Mouse (Mus musculus): ENCODE measurements around the gene Gramd1b. TPM values are rescaled to one million over a fixed set of nuclear protein-coding genes. Genes with fewer than 3 reads are reported as not detected.

The Gramd1b gene
- polyA plus RNA-seq, 1 experiment from 2014 or later: 4.9 TPM

GRCm38 (mm10) chr9:40294210-40294609, 237.0 kb downstream of the Gramd1b start:
- no peak for ATAC-seq
- H3K9me3 ChIP-seq (ENCODE audit: control insufficient read depth, low read length): no peaks in the 10 kb centered on the region
- H3K36me3 ChIP-seq (ENCODE audit: control insufficient read depth, insufficient read depth, low read length): no peaks in the 10 kb centered on the region
- no peak overlapping the region for H3K27ac ChIP-seq (ENCODE audit: low read length)
- no peak overlapping the region for H3K4me2 ChIP-seq (ENCODE audit: low read depth, low read length)
- no peak overlapping the region for H3K4me3 ChIP-seq (ENCODE audit: low read length)
- H3K27me3 ChIP-seq (replicated peaks; ENCODE audit: control insufficient read depth, insufficient read depth, low read length): no peaks in the 10 kb centered on the region
- 86% methylated on average over 5 of the region's 5 CpGs for WGBS
- H3K9ac ChIP-seq (ENCODE audit: low read depth, low read length): no peak overlapping the region
- no peaks in the 10 kb centered on the region for H3K4me1 ChIP-seq (ENCODE audit: control insufficient read depth, insufficient read depth, low read length)

- H3K9ac ChIP-seq (ENCODE audit: low read depth, low read length): no peak overlapping the region
- H3K27ac ChIP-seq (ENCODE audit: low read length): no peak overlapping the region
- H3K9me3 ChIP-seq (ENCODE audit: control insufficient read depth, low read length): no peaks in the 10 kb centered on the region
- no peak overlapping the region for H3K4me3 ChIP-seq (ENCODE audit: low read length)
- no peaks in the 10 kb centered on the region for H3K27me3 ChIP-seq (replicated peaks; ENCODE audit: control insufficient read depth, insufficient read depth, low read length)
- H3K4me2 ChIP-seq (ENCODE audit: low read depth, low read length): no peak overlapping the region
- WGBS: 95% methylated on average over 5 of the region's 5 CpGs
- no peaks in the 10 kb centered on the region for H3K36me3 ChIP-seq (ENCODE audit: control insufficient read depth, insufficient read depth, low read length)
- ATAC-seq: no peak
- H3K4me1 ChIP-seq (ENCODE audit: control insufficient read depth, insufficient read depth, low read length): no peaks in the 10 kb centered on the region
Observed at GRCm38 (mm10) chr9:40293740-40294139, 237.4 kb downstream of the Gramd1b start.

DNA sequence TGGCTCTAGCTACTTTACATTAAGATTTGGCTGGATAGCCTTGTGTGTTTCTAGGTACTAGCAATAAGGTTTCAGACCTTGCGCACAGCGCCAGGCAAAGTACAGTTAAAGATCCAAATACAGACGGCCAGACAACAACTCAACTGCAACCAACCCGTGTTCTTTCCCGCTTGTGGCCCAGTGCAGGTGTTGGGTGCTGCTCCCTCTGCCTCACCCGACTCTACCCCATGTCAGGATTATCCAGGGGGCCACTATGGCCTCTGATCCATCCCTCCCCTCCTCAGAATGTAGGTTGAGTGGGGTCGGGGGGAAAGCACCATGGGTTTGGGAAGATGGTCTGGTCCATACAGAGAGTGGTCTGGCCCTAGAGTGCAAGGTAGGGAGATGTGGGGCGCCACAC, 237.9 kb downstream of the Gramd1b start:
- Histone ChIP-seq H3K9ac (ENCODE audit: low read depth, low read length) (no peak overlapping the region), H3K4me2 (ENCODE audit: low read depth, low read length) (no peak overlapping the region), H3K27me3 (replicated peaks; ENCODE audit: control insufficient read depth, insufficient read depth, low read length) (no peaks in the 10 kb centered on the region), H3K36me3 (ENCODE audit: control insufficient read depth, insufficient read depth, low read length) (no peaks in the 10 kb centered on the region), H3K4me1 (ENCODE audit: control insufficient read depth, insufficient read depth, low read length) (no peaks in the 10 kb centered on the region), H3K9me3 (ENCODE audit: control insufficient read depth, low read length) (no peaks in the 10 kb centered on the region), H3K4me3 (ENCODE audit: low read length) (no peak overlapping the region), H3K27ac (ENCODE audit: low read length) (no peak overlapping the region)
- 93% methylated on average over 8 of the region's 8 CpGs for WGBS
- ATAC-seq: no peak

GRCm38 (mm10) chr9:40292475-40292874, 238.7 kb downstream of the Gramd1b start:
- WGBS: 82% methylated on average over 4 of the region's 4 CpGs
- Histone ChIP-seq H3K4me1 (ENCODE audit: control insufficient read depth, insufficient read depth, low read length) (no peaks in the 10 kb centered on the region), H3K4me2 (ENCODE audit: low read depth, low read length) (no peak overlapping the region), H3K4me3 (ENCODE audit: low read length) (no peak overlapping the region), H3K27me3 (replicated peaks; ENCODE audit: control insufficient read depth, insufficient read depth, low read length) (no peaks in the 10 kb centered on the region), H3K27ac (ENCODE audit: low read length) (no peak overlapping the region), H3K9me3 (ENCODE audit: control insufficient read depth, low read length) (no peaks in the 10 kb centered on the region), H3K36me3 (ENCODE audit: control insufficient read depth, insufficient read depth, low read length) (no peaks in the 10 kb centered on the region), H3K9ac (ENCODE audit: low read depth, low read length) (no peak overlapping the region)
- ATAC-seq: no peak

- no peaks in the 10 kb centered on the region for H3K4me1 ChIP-seq (ENCODE audit: control insufficient read depth, insufficient read depth, low read length)
- H3K27ac ChIP-seq (ENCODE audit: low read length): no peak overlapping the region
- H3K4me3 ChIP-seq (ENCODE audit: low read length): no peak overlapping the region
- no peak for ATAC-seq
- no peaks in the 10 kb centered on the region for H3K9me3 ChIP-seq (ENCODE audit: control insufficient read depth, low read length)
- no peaks in the 10 kb centered on the region for H3K36me3 ChIP-seq (ENCODE audit: control insufficient read depth, insufficient read depth, low read length)
- H3K4me2 ChIP-seq (ENCODE audit: low read depth, low read length): no peak overlapping the region
- no peak overlapping the region for H3K9ac ChIP-seq (ENCODE audit: low read depth, low read length)
- no peaks in the 10 kb centered on the region for H3K27me3 ChIP-seq (replicated peaks; ENCODE audit: control insufficient read depth, insufficient read depth, low read length)
- WGBS: 81% methylated on average over 7 of the region's 7 CpGs
Observed at GRCm38 (mm10) chr9:40282968-40283367, 248.2 kb downstream of the Gramd1b start.

DNA sequence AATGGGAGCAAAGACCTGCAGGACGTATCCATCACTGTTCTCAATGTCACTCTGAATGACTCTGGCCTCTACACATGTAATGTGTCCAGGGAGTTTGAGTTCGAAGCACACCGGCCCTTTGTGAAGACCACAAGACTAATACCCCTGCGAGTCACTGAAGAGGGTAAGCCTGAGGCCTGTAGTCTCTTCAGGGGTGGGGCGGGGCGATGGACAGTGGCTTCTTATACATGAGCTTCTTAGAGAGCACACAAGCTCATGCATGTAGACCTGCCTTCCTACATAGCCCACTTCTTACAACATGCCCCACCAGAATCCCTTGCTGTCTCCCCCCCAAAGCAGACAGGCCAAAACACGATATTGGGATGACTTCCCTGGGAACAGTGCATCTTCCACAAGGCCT, 251.7 kb downstream of the Gramd1b start:
- no peak for ATAC-seq
- Histone ChIP-seq H3K4me1 (ENCODE audit: control insufficient read depth, insufficient read depth, low read length) (no peaks in the 10 kb centered on the region), H3K36me3 (ENCODE audit: control insufficient read depth, insufficient read depth, low read length) (no peaks in the 10 kb centered on the region), H3K4me3 (ENCODE audit: low read length) (no peak overlapping the region), H3K27ac (ENCODE audit: low read length) (no peak overlapping the region), H3K27me3 (replicated peaks; ENCODE audit: control insufficient read depth, insufficient read depth, low read length) (no peaks in the 10 kb centered on the region), H3K9ac (ENCODE audit: low read depth, low read length) (no peak overlapping the region), H3K9me3 (ENCODE audit: control insufficient read depth, low read length) (no peaks in the 10 kb centered on the region), H3K4me2 (ENCODE audit: low read depth, low read length) (no peak overlapping the region)
- WGBS: 91% methylated on average over 7 of the region's 7 CpGs

- Histone ChIP-seq H3K9ac (ENCODE audit: low read depth, low read length) (no peak overlapping the region), H3K4me1 (ENCODE audit: control insufficient read depth, insufficient read depth, low read length) (no peaks in the 10 kb centered on the region), H3K9me3 (ENCODE audit: control insufficient read depth, low read length) (no peaks in the 10 kb centered on the region), H3K36me3 (ENCODE audit: control insufficient read depth, insufficient read depth, low read length) (no peaks in the 10 kb centered on the region), H3K4me2 (ENCODE audit: low read depth, low read length) (no peak overlapping the region), H3K27me3 (replicated peaks; ENCODE audit: control insufficient read depth, insufficient read depth, low read length) (no peaks in the 10 kb centered on the region), H3K4me3 (ENCODE audit: low read length) (no peak overlapping the region), H3K27ac (ENCODE audit: low read length) (no peak overlapping the region)
- ATAC-seq: no peak
- WGBS: 82% methylated on average over 3 of the region's 3 CpGs
Observed at GRCm38 (mm10) chr9:40277671-40278070, 253.5 kb downstream of the Gramd1b start.

DNA sequence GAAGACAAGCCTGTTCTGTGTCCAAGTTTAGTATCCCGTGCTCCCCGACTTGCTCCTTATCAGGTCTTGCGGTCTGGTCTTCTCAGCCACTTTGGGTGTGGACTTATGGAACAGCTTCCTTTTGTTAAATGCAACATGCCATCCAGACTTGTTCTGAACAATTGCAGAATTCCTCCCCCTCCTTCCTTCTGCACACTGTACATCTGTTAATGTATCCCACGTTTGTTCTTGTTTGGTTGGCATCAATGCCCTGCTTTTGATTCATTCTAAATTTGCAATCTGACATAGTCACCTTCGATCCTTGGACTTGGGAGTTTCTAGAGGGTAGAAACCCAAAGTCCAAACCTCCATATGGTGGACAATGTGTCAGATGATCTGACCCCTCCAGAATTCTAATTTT, 255.3 kb downstream of the Gramd1b start:
- Histone ChIP-seq H3K36me3 (ENCODE audit: control insufficient read depth, insufficient read depth, low read length) (no peaks in the 10 kb centered on the region), H3K9me3 (ENCODE audit: control insufficient read depth, low read length) (no peaks in the 10 kb centered on the region), H3K9ac (ENCODE audit: low read depth, low read length) (no peak overlapping the region), H3K27ac (ENCODE audit: low read length) (no peak overlapping the region), H3K4me3 (ENCODE audit: low read length) (no peak overlapping the region), H3K27me3 (replicated peaks; ENCODE audit: control insufficient read depth, insufficient read depth, low read length) (no peaks in the 10 kb centered on the region), H3K4me1 (ENCODE audit: control insufficient read depth, insufficient read depth, low read length) (no peaks in the 10 kb centered on the region), H3K4me2 (ENCODE audit: low read depth, low read length) (no peak overlapping the region)
- no peak for ATAC-seq
- 86% methylated on average over 5 of the region's 5 CpGs for WGBS

GRCm38 (mm10) chr9:40272822-40273221, 258.4 kb downstream of the Gramd1b start:
- 86% methylated on average over 7 of the region's 7 CpGs for WGBS
- H3K9ac ChIP-seq (ENCODE audit: low read depth, low read length): no peak overlapping the region
- no peak for ATAC-seq
- H3K4me1 ChIP-seq (ENCODE audit: control insufficient read depth, insufficient read depth, low read length): peaks cover 17% of the 10 kb centered on the region
- H3K4me2 ChIP-seq (ENCODE audit: low read depth, low read length): no peak overlapping the region
- no peak overlapping the region for H3K27ac ChIP-seq (ENCODE audit: low read length)
- H3K27me3 ChIP-seq (replicated peaks; ENCODE audit: control insufficient read depth, insufficient read depth, low read length): peaks cover 12% of the 10 kb centered on the region; the same call in 1 of the 2 replicates
- H3K9me3 ChIP-seq (ENCODE audit: control insufficient read depth, low read length): no peaks in the 10 kb centered on the region
- H3K4me3 ChIP-seq (ENCODE audit: low read length): no peak overlapping the region
- H3K36me3 ChIP-seq (ENCODE audit: control insufficient read depth, insufficient read depth, low read length): no peaks in the 10 kb centered on the region

DNA sequence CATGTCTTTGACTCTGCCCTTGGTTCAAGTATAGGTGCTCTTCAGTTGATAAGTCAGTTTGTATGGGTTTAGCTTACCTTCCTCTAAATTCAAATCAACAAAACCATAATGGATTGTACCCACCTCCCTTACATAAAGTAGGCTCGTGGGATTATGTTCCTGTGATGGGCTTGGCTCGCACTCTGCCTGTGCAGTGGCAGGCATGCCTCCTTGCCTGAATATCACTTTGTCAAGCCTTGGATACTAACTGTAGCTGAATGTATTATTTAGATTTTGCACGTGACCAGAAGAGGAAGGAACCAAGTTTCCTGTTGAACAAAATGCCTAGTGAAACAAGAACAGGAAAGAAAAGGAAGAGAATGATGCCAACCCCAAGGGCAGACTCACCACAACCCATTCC, 260.1 kb downstream of the Gramd1b start:
- ATAC-seq: no peak
- H3K4me1 ChIP-seq (ENCODE audit: control insufficient read depth, insufficient read depth, low read length): peaks cover 17% of the 10 kb centered on the region
- no peaks in the 10 kb centered on the region for H3K36me3 ChIP-seq (ENCODE audit: control insufficient read depth, insufficient read depth, low read length)
- H3K4me3 ChIP-seq (ENCODE audit: low read length): no peak overlapping the region
- H3K27ac ChIP-seq (ENCODE audit: low read length): no peak overlapping the region
- no peak overlapping the region for H3K9ac ChIP-seq (ENCODE audit: low read depth, low read length)
- H3K27me3 ChIP-seq (replicated peaks; ENCODE audit: control insufficient read depth, insufficient read depth, low read length): peaks cover 12% of the 10 kb centered on the region; the same call in 1 of the 2 replicates
- 67% methylated on average over 3 of the region's 3 CpGs for WGBS
- H3K4me2 ChIP-seq (ENCODE audit: low read depth, low read length): no peak overlapping the region
- no peaks in the 10 kb centered on the region for H3K9me3 ChIP-seq (ENCODE audit: control insufficient read depth, low read length)
